Comparison of ENCODE assay signal across 17 mouse cellular contexts in genomic region chr10:42068497-42068896, GRCm38 (mm10). TPM values are rescaled to one million over a fixed set of nuclear protein-coding genes. Genes with fewer than 3 reads are reported as not detected.
DNase-seq lines count a peak whose midpoint lies in the region; ATAC-seq lines count a peak whose summit lies in the region.
"Had no signal": no experiment of that assay in that cellular context is flagged by ENCODE, and none has a peak within 500 bp of the region (broad histone marks: within the 10 kb centered on the region; RNA-seq: fewer than 3 reads in every experiment).

No protein-coding gene starts in this region.

- intact Hi-C loops in left cerebral cortex, postnatal 4 days (cut with DNase I): no loop called here

- DNase-seq in natural killer cell, adult 2 months (ENCODE audit: low spot score in 2 of 2): peak; percentile 64 to 80
- peak; percentile 52 to 67 for DNase-seq in thymus, postnatal 36 days
- DNase-seq in layer of hippocampus, postnatal 25 days (ENCODE audit: extremely low spot score in 1 of 2, low spot score in 1 of 2): no peak
- DNase-seq in left cerebral cortex, postnatal 4 days: no peak
- DNase-seq: adrenal gland, postnatal 14 days; cerebellum, adult 18-20 months; heart, adult 18-20 months; kidney, postnatal 4 days; lung, embryonic 14.5 days; right cerebral cortex, postnatal 25 days had no signal

- ATAC-seq in CD4-positive, CD25-positive, alpha-beta regulatory T cell, adult 4 months: peak; percentile 84
- peak; percentile 40 for ATAC-seq in granulocyte monocyte progenitor cell, adult 5-6 weeks (replicated peaks; ENCODE audit: poor library complexity, severe bottlenecking)
- ATAC-seq in megakaryocyte progenitor cell, adult 5-6 weeks (replicated peaks; ENCODE audit: poor library complexity): no peak
- ATAC-seq: forebrain, embryonic 15.5 days; intestine, embryonic 15.5 days; liver, embryonic 12.5 days; midbrain, embryonic 15.5 days had no signal

RNA-seq across cellular contexts. Expression of gene Armc2, which starts 50.3 kb away (rescaled TPM):
- under 1 TPM; 0.48 to 0.56 TPM for polyA plus RNA-seq in CD4-positive, CD25-positive, alpha-beta regulatory T cell, adult 4 months (2017; shearing (Covaris generic))
- total RNA-seq in granulocyte monocyte progenitor cell, adult 5-6 weeks (2014; fragmentation: Nextera tagmentation): 0.41 TPM in 1 of 2 replicates, not detected in the other
- total RNA-seq in granulocyte monocyte progenitor cell, adult 5-6 weeks (2017): 0.73 TPM in 1 of 2 replicates, not detected in the other
- total RNA-seq in layer of hippocampus, postnatal 25 days (2021): 1 to 10 TPM; 7.9 to 8.2 TPM
- 10 to 100 TPM; 16.5 to 18.5 TPM for total RNA-seq in left cerebral cortex, postnatal 4 days (2021)
- 0.85 and 1.7 TPM in 2 replicates for total RNA-seq in megakaryocyte progenitor cell, adult 5-6 weeks (2015)
- 0.46 TPM in 1 of 2 replicates, not detected in the other for total RNA-seq in megakaryocyte progenitor cell, adult 5-6 weeks (2017)

Comparison
In these comparisons a context has a peak if more than half of its experiments do, and no peak if none do; other contexts are left out.
1. DNase-seq: peak in natural killer cell, adult 2 months (2 of 2) and thymus, postnatal 36 days (2 of 2); none in layer of hippocampus, postnatal 25 days (0 of 2) and left cerebral cortex, postnatal 4 days (single experiment).